Mouse (Mus musculus) frontal cortex, postnatal 36 days (tissue): Measurements from ENCODE around the gene Cpa4.

Experiments
- DNase-seq, 2 experiments: peaks; one replicate each; pipeline ENCODE4 v3.0.0; 2022; ENCODE audit warnings: low spot score in 2 of 2

Gene Cpa4

DNA sequence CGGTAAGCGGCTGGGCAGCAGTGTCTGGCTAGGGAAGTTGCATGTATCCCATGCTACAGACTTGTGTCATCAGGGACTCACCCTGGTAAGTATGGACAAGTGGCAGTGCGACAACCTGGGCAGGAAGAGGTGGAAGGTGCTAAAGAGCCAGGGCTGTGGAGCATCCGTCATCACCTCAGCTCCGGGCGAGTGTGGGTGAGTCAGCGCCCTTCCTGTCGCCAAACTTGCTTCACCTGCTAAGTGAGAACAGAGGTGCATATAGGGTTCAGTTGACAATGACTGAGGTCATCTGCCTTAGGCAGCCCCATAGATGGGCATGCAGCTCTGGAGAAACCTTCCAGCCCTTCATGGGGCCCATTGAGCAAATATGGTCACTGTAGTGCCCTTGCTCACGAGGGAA is 56.6 kb downstream of the Cpa4 start:
- no peak for DNase-seq

DNA sequence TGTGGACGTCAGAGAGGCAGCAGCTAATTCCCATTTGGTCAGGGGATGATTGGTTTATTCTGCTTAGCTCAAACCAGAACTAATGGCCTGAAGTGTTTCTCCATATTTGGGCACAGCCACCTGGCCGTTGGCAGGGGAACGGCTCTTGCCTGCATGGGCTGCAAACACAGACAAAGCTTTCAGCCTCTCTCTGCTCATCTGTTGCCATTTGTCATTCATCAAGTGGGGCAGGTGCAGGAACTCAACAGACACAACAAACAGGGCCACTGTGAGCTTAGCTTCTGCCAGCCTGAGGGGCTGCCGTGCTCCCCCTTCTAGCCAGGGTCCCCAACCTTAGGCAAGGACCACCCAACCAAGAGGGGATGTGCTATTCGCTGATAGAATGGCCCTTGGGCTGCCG is 60.0 kb downstream of the Cpa4 start:
- no peak for DNase-seq

DNA sequence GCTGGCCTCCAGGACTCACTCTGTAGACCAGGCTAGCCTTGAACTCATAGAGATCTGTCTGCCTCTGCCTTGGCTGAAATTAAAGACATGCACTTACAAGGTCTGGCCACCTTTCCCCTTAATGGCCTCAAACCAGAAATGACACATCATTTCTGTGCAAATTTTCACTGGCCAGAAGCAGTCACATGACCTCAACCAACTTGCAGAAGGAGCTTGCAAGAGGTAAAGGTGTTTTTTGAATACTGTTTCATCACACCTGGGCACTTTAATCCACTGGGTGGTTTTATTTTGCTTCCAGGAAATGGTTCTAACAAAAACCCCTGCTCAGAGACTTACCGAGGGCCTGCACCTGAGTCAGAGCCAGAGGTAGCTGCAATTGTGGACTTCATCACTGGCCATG is 61.8 kb downstream of the Cpa4 start:
- DNase-seq: no peak

DNA sequence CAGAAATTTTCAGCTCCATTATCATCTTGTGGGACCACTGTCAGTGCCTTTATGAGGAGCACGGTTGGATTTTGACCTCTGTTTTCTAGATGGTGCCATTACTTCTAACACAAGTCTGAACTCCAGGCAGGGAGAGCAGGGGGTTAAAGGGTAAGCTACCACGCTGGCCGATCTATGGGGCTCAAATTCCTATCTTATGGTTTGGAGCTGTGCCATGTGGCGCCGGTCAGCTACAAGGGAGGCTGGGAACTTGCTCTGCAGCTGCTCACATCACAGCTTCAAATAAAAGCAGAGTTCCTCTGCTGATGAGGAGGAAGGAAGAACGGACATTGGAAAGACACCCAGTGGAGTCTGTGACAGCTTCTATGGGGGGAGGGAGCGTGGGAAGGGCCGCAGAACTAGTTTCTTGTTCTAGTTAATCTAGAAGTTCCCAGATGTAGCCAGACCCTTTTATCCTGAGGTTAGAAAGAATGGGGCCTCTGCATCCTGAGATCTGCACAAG is 67.2 kb downstream of the Cpa4 start:
- DNase-seq: no peak

DNA sequence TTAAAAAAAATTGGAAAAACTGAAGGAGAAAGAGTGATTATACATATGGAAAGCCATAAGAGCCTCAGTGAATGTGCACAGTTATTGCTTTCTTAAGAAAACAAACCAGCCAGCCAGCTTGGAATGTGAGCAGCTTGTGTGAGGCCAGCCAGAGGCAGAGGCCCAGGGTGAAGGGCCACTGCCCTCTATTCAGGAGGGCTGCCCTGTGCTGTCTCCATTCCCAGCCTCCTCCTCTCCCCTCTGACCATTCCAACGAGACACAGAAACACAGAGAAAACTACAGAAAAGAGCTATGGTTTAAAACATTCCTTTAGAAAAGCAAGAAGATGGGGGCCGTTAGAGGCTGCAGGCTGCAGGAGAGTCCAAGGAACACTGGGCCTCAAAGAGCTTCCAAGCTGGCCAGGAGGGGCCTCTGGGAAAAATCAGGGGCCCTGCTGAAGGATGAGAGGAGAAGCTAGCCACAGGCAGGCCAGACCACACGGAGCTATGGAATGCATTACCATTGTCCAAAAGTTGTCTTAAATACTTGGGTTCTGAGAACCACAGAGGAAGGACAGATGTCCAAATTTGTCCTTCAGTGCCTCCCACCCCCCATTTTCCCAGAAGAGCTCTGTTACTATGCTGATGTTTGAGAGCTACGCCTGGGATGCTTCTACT is 68.1 kb downstream of the Cpa4 start:
- DNase-seq: no peak

DNA sequence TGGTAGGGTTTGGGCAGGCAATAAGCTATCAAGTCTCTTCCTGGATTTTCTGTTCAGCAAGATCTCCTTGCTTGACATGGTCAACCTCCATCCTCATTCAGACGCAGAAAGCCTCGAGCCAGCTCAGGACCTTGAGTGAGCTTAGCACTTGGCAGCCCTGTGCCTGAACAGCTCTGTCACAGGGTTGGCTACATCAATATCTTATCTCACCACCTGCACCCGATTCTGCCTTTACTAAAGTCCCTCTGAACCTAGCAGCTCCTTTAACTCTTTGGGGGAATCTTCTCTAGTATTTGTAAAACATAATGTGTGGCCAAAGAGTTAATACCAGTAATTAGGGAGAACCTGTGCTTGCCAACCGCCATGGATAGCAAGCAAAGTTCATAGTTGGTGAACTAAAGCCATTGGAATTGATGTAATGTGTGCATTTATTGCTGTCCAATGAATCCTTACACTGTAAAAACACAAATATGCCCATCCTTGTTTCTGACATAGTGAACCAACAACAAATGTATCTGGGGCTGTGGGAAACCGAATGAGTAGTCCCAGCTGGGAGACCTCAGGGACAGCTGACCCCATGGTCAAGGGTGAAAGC is 70.6 kb downstream of the Cpa4 start, which contains the start of gene Cpa1:
TSS of gene Cpa1 (plus strand) at position 545 of the 595 bp plus-strand sequence.
- no peak for DNase-seq
